ENCODE assay signal across 30 mouse cellular contexts in the genomic region with DNA sequence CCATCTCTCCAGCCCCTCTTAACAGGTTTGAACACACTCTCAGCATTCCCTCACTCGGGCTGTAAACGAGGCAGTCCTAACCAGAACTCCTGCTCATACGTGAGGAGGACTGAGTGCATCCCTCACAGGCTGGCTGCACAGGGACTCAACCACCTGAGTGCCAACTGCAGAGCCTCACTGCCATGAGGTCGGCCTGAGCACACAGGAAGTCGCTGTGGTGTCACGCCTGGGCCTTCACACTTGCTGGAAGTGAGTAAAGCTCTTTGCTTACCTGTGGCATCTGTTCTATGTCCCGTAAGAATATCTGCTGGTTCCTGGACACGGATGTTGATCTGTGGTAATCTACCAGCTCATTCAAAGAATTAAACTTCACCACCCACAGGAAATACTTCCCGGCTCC. TPM values are rescaled to one million over a fixed set of nuclear protein-coding genes. Genes with fewer than 3 reads are reported as not detected.
DNase-seq lines count a peak whose midpoint lies in the region; ATAC-seq and TF ChIP-seq lines count a peak whose summit lies in the region.
"Had no signal": no experiment of that assay in that cellular context is flagged by ENCODE, and none has a peak within 500 bp of the region (broad histone marks: within the 10 kb centered on the region; RNA-seq: fewer than 3 reads in every experiment).

No protein-coding gene starts in this region.

- H3K4me3 ChIP-seq in spleen, adult 2 months (ENCODE audit: extremely low read depth, insufficient read depth, insufficient read length), result no peak overlapping the region
- H3K4me3 ChIP-seq: embryonic facial prominence, embryonic 13.5 days; forebrain, embryonic 10.5 days; forebrain, embryonic 15.5 days; hindbrain, embryonic 13.5 days; kidney, embryonic 15.5 days; liver, embryonic 13.5 days; neural tube, embryonic 12.5 days had no signal

- TF ChIP-seq POLR2A in spleen, adult 2 months (IDR thresholded peaks at IDR 0.05; ENCODE audit: low read depth, low read length), result no peak

- no peaks in the 10 kb centered on the region for H3K27me3 ChIP-seq in spleen, adult 2 months (ENCODE audit: control insufficient read depth, insufficient read depth, low read length)
- H3K27me3 ChIP-seq: embryonic facial prominence, embryonic 13.5 days; forebrain, embryonic 15.5 days; hindbrain, embryonic 13.5 days; kidney, embryonic 15.5 days; liver, embryonic 13.5 days; neural tube, embryonic 12.5 days; Patski had no signal

- peak overlapping the region; percentile 55 for H3K27ac ChIP-seq in spleen, adult 2 months (ENCODE audit: insufficient read depth, low read length)
- H3K27ac ChIP-seq: embryonic facial prominence, embryonic 13.5 days; forebrain, embryonic 10.5 days; hindbrain, embryonic 13.5 days; kidney, embryonic 15.5 days; liver, embryonic 13.5 days; neural tube, embryonic 12.5 days; stomach, postnatal 0 days had no signal

- H3K36me3 ChIP-seq in spleen, adult 2 months (ENCODE audit: control insufficient read depth, insufficient read depth, low read length), result peaks cover 25% of the 10 kb centered on the region

- peak in 1 of 2 experiments; percentile 52 for DNase-seq in spleen, adult 2 months (ENCODE audit: low read depth in 1 of 2, low spot score in 2 of 2)
- no peak for DNase-seq in spleen, postnatal 4 days (ENCODE audit: low spot score in 2 of 2)
- peak; percentile 40 for DNase-seq in A20 (ENCODE audit: low read depth, low spot score)
- DNase-seq in natural killer cell, adult 2 months (ENCODE audit: low spot score in 2 of 2), result peak; percentile 60 to 63
- no peak for DNase-seq in retina, postnatal 1 day
- DNase-seq in left cerebral cortex, adult 18-20 months (ENCODE audit: low spot score in 2 of 2), result no peak
- DNase-seq: adrenal gland, postnatal 14 days; cerebellum, adult 11 months; cerebellum, adult 9-10 months; gastrocnemius, postnatal 25 days; heart, adult 18-20 months; heart, postnatal 4 days; kidney, adult 11 months; kidney, postnatal 25 days; left cerebral cortex, postnatal 4 days; liver, embryonic 13.5 days; lung, adult 18-20 months; lung, postnatal 4 days; midbrain, embryonic 14.5 days; right cerebral cortex, postnatal 4 days had no signal

- WGBS in spleen, adult 2 months, result 64% methylated on average over 9 of the region's 9 CpGs

- ATAC-seq in CD4-positive, CD25-positive, alpha-beta regulatory T cell, adult 4 months, result peak; percentile 52
- ATAC-seq: forebrain, embryonic 15.5 days; lung, postnatal 0 days; Patski had no signal

- TF ChIP-seq CTCF in spleen, adult 2 months (IDR thresholded peaks at IDR 0.05; ENCODE audit: extremely low read depth, insufficient read depth, insufficient read length, insufficient replicate concordance), result no peak

- peaks cover 21% of the 10 kb centered on the region for H3K4me1 ChIP-seq in spleen, adult 2 months (ENCODE audit: control insufficient read depth, insufficient read depth, insufficient read length)
- H3K4me1 ChIP-seq: embryonic facial prominence, embryonic 13.5 days; neural tube, embryonic 12.5 days had no signal

RNA-seq across cellular contexts. Expression of a gene that starts 18.3 kb away (rescaled TPM):
- 64.0 and 82.0 TPM in 2 replicates for polyA plus RNA-seq in spleen, adult 2 months (2012; rRNA removed)
- polyA plus RNA-seq in CD4-positive, CD25-positive, alpha-beta regulatory T cell, adult 4 months (2017; shearing (Covaris generic)), result 10 to 100 TPM; 93.6 to 98.8 TPM
- 10 to 100 TPM; 55.2 to 60.6 TPM for total RNA-seq in left cerebral cortex, adult 18-20 months (2021)

RNA-seq across cellular contexts. Expression of a gene that starts 33.7 kb away (rescaled TPM):
- polyA plus RNA-seq in spleen, adult 2 months (2012; rRNA removed), result 175 and 210 TPM in 2 replicates
- 100 to 1,000 TPM; 208 to 251 TPM for polyA plus RNA-seq in CD4-positive, CD25-positive, alpha-beta regulatory T cell, adult 4 months (2017; shearing (Covaris generic))
- total RNA-seq in left cerebral cortex, adult 18-20 months (2021), result 10 to 100 TPM; 15.4 to 16.1 TPM

RNA-seq across cellular contexts. Expression of a gene that starts 42.6 kb away (rescaled TPM):
- polyA plus RNA-seq in spleen, adult 2 months (2012; rRNA removed), result 39.4 and 40.9 TPM in 2 replicates
- 10 to 100 TPM; 35.0 to 43.9 TPM for polyA plus RNA-seq in CD4-positive, CD25-positive, alpha-beta regulatory T cell, adult 4 months (2017; shearing (Covaris generic))
- 10 to 100 TPM; 81.4 to 84.1 TPM for total RNA-seq in left cerebral cortex, adult 18-20 months (2021)

RNA-seq across cellular contexts. Expression of a gene that starts 42.7 kb away (rescaled TPM):
- polyA plus RNA-seq in spleen, adult 2 months (2012; rRNA removed), result 10.6 and 13.6 TPM in 2 replicates
- 10 to 100 TPM; 26.9 to 31.1 TPM for polyA plus RNA-seq in CD4-positive, CD25-positive, alpha-beta regulatory T cell, adult 4 months (2017; shearing (Covaris generic))
- total RNA-seq in left cerebral cortex, adult 18-20 months (2021), result 10 to 100 TPM; 52.8 to 54.1 TPM

Comparison
In these comparisons a context has a peak if more than half of its experiments do, and no peak if none do; other contexts are left out.
1. DNase-seq: peak in A20 (single experiment) and natural killer cell, adult 2 months (2 of 2); none in spleen, postnatal 4 days (0 of 2), retina, postnatal 1 day (single experiment) and left cerebral cortex, adult 18-20 months (0 of 2).